Mouse (Mus musculus) lung, embryonic 16.5 days (tissue): ENCODE data around the gene Cenph. TPM values are rescaled to one million over a fixed set of nuclear protein-coding genes. Genes with fewer than 3 reads are reported as not detected.
A peak's percentile ranks its signal among the peaks of the same experiment; 100 is the strongest.

Experiments
- ATAC-seq: fragments of 200-750 bp; cut with Nextera tagmentation; 2 replicates; pipeline ENCODE4 v1.8.0; 2017; ENCODE audit warnings: low read depth, mild to moderate bottlenecking, moderate library complexity
- H3K27ac ChIP-seq: fragments of 300-500 bp; sonication (generic); 2 replicates; pipeline ENCODE4 v1.5.1; 2014; ENCODE audit warnings: mild to moderate bottlenecking, control low read depth, low read length
- H3K27me3 ChIP-seq: fragments of 300-500 bp; sonication (generic); 2 replicates; pipeline ENCODE4 v1.6.1; 2014; ENCODE audit warnings: low read depth, low read length, mixed read lengths; ENCODE audit not compliant: control insufficient read depth, insufficient read depth
- H3K36me3 ChIP-seq: fragments of 300-500 bp; sonication (generic); 2 replicates; pipeline ENCODE4 v1.6.1; 2014; ENCODE audit warnings: low read length; ENCODE audit not compliant: control insufficient read depth, insufficient read depth
- H3K4me1 ChIP-seq: fragments of 300-500 bp; sonication (generic); replicated peaks from 2 replicates; pipeline ENCODE4 v1.6.1; 2014; ENCODE audit warnings: low read length, mixed read lengths; ENCODE audit not compliant: control insufficient read depth, insufficient read depth
- H3K4me2 ChIP-seq: fragments of 300-500 bp; sonication (generic); 2 replicates; pipeline ENCODE4 v1.6.1; 2014; ENCODE audit warnings: low read depth, low read length, control low read depth
- H3K4me3 ChIP-seq: fragments of 300-500 bp; sonication (generic); 2 replicates; pipeline ENCODE4 v1.5.1; 2014; ENCODE audit warnings: mild to moderate bottlenecking, low read length, control low read depth
- H3K9ac ChIP-seq: fragments of 300-500 bp; sonication (generic); 2 replicates; pipeline ENCODE4 v1.6.1; 2014; ENCODE audit warnings: low read length, control low read depth
- H3K9me3 ChIP-seq: fragments of 300-500 bp; sonication (generic); 2 replicates; pipeline ENCODE4 v1.6.1; 2016; ENCODE audit warnings: low read length; ENCODE audit not compliant: control insufficient read depth
- WGBS: fragments of 180-500 bp; shearing (Covaris S2); extraction: QIAGEN DNeasy Blood & Tissue Kit; methylation state at CpG from one replicate; pipeline ENCODE4 v1.1.7; 2014; 5-methylcytosine and 5-hydroxymethylcytosine counted together
- polyA plus RNA-seq: library from polyadenylated mRNA; unstranded; fragments of >200 nt; fragmentation: Nextera tagmentation; extraction: Ambion mirVana; gene quantifications from 2 replicates; pipeline ENCODE4 v1.2.1, GENCODE M21; 2015

Cenph gene
- polyA plus RNA-seq, 1 experiment from 2014 or later, result 35.1 TPM

- Histone ChIP-seq H3K4me2 (no peak overlapping the region), H3K4me1 (peaks cover 19% of the 10 kb centered on the region), H3K36me3 (peaks cover 6% of the 10 kb centered on the region), H3K9me3 (0 out of 2 replicates have a peak, but pooled peaks cover 3% of the 10 kb centered on the region), H3K9ac (no peak overlapping the region), H3K27ac (no peak overlapping the region), H3K4me3 (no peak overlapping the region), H3K27me3 (no peaks in the 10 kb centered on the region)
- WGBS, result 57% methylated on average over 6 of the region's 6 CpGs
- no peak for ATAC-seq
Observed at GRCm38 (mm10) chr13:100787316-100788010, 11.8 kb upstream of the Cenph start.

GRCm38 (mm10) chr13:100786414-100786867, 10.7 kb upstream of the Cenph start, which contains the start of gene Ccnb1:
Gene Ccnb1 (minus strand): TSS chr13:100786570.
- Histone ChIP-seq H3K27ac (peak within 1 kb of the TSS; percentile 59; the same call in 1 of the 2 replicates), H3K4me2 (peak within 1 kb of the TSS; percentile 68), H3K36me3 (peaks cover 15% of the 10 kb centered on the region), H3K4me3 (peak within 1 kb of the TSS; percentile 76), H3K9ac (peak within 1 kb of the TSS; percentile 87), H3K9me3 (no peaks in the 10 kb centered on the region), H3K4me1 (peaks cover 19% of the 10 kb centered on the region), H3K27me3 (no peaks in the 10 kb centered on the region)
- WGBS, result under 1% methylated on average over 35 of the region's 35 CpGs
- ATAC-seq, result peak; percentile 98

GRCm38 (mm10) chr13:100785806-100786413, 10.2 kb upstream of the Cenph start:
- H3K4me2 ChIP-seq, result peak overlapping the region; percentile 68
- H3K9me3 ChIP-seq, result no peaks in the 10 kb centered on the region
- under 1% methylated on average over 30 of the region's 30 CpGs for WGBS
- peak overlapping the region; percentile 59; the same call in 1 of the 2 replicates for H3K27ac ChIP-seq
- peak overlapping the region; percentile 87 for H3K9ac ChIP-seq
- peak; percentile 19 for ATAC-seq
- H3K36me3 ChIP-seq, result peaks cover 17% of the 10 kb centered on the region
- peak overlapping the region; percentile 76 for H3K4me3 ChIP-seq
- H3K4me1 ChIP-seq, result peaks cover 19% of the 10 kb centered on the region
- H3K27me3 ChIP-seq, result no peaks in the 10 kb centered on the region

GRCm38 (mm10) chr13:100777491-100777890, 1.8 kb upstream of the Cenph start:
- H3K4me1 ChIP-seq, result peaks cover 15% of the 10 kb centered on the region
- H3K9me3 ChIP-seq, result no peaks in the 10 kb centered on the region
- no peak for ATAC-seq
- peaks cover 19% of the 10 kb centered on the region for H3K36me3 ChIP-seq
- H3K9ac ChIP-seq, result no peak overlapping the region
- no peak overlapping the region for H3K4me2 ChIP-seq
- no peak overlapping the region for H3K4me3 ChIP-seq
- WGBS, result 61% methylated on average over 3 of the region's 3 CpGs
- H3K27me3 ChIP-seq, result no peaks in the 10 kb centered on the region
- H3K27ac ChIP-seq, result no peak overlapping the region

- WGBS, result 41% methylated on average over 6 of the region's 6 CpGs
- Histone ChIP-seq H3K27ac (no peak overlapping the region), H3K4me1 (peaks cover 15% of the 10 kb centered on the region), H3K9me3 (no peaks in the 10 kb centered on the region), H3K9ac (no peak overlapping the region), H3K4me3 (no peak overlapping the region), H3K36me3 (peaks cover 15% of the 10 kb centered on the region), H3K27me3 (no peaks in the 10 kb centered on the region), H3K4me2 (no peak overlapping the region)
- ATAC-seq, result no peak
Observed at GRCm38 (mm10) chr13:100776710-100777109, 1.0 kb upstream of the Cenph start.

GRCm38 (mm10) chr13:100776056-100776419, 339 bp upstream of the Cenph start:
- ATAC-seq, result 0 out of 2 replicates have a peak, but pooled peaks have one; percentile 6
- 8% methylated on average over 8 of the region's 8 CpGs for WGBS
- Histone ChIP-seq H3K9me3 (no peaks in the 10 kb centered on the region), H3K4me2 (peak overlapping the region; percentile 87), H3K4me3 (peak overlapping the region; percentile 89), H3K36me3 (peaks cover 12% of the 10 kb centered on the region), H3K9ac (peak overlapping the region; percentile 85), H3K27me3 (no peaks in the 10 kb centered on the region), H3K4me1 (peaks cover 15% of the 10 kb centered on the region), H3K27ac (peak overlapping the region; percentile 63)

- peaks cover 17% of the 10 kb centered on the region for H3K36me3 ChIP-seq
- no peak for ATAC-seq
- no peaks in the 10 kb centered on the region for H3K9me3 ChIP-seq
- H3K9ac ChIP-seq, result peak overlapping the region; percentile 85
- H3K27me3 ChIP-seq, result no peaks in the 10 kb centered on the region
- peak overlapping the region; percentile 89 for H3K4me3 ChIP-seq
- peak overlapping the region; percentile 87 for H3K4me2 ChIP-seq
- peaks cover 15% of the 10 kb centered on the region for H3K4me1 ChIP-seq
- H3K27ac ChIP-seq, result no peak overlapping the region
Observed at GRCm38 (mm10) chr13:100774704-100775103, 995 bp downstream of the Cenph start.

- Histone ChIP-seq H3K4me2 (no peak overlapping the region), H3K9me3 (no peaks in the 10 kb centered on the region), H3K27me3 (no peaks in the 10 kb centered on the region), H3K36me3 (peaks cover 11% of the 10 kb centered on the region), H3K4me1 (no peaks in the 10 kb centered on the region), H3K27ac (no peak overlapping the region), H3K9ac (no peak overlapping the region), H3K4me3 (no peak overlapping the region)
- 66% methylated on average over 2 of the region's 2 CpGs for WGBS
- no peak for ATAC-seq
Observed at GRCm38 (mm10) chr13:100755329-100755728, 20.4 kb downstream of the Cenph start.

GRCm38 (mm10) chr13:100754186-100754585, 21.5 kb downstream of the Cenph start:
- no peak for ATAC-seq

More at GRCm38 (mm10) chr13:100754186-100754585, 21.5 kb downstream of the Cenph start:
- Histone ChIP-seq H3K9me3 (no peaks in the 10 kb centered on the region), H3K9ac (no peak overlapping the region), H3K27me3 (no peaks in the 10 kb centered on the region), H3K4me3 (no peak overlapping the region), H3K36me3 (peaks cover under 1% of the 10 kb centered on the region; the same call in 1 of the 2 replicates), H3K27ac (no peak overlapping the region), H3K4me1 (no peaks in the 10 kb centered on the region), H3K4me2 (no peak overlapping the region)
- 68% methylated on average over 4 of the region's 4 CpGs for WGBS
